Mouse (Mus musculus): Measurements from ENCODE around the gene Rfx7.
A peak's percentile ranks its signal among the peaks of the same experiment; 100 is the strongest.

Rfx7 gene

GRCm38 (mm10) chr9:72531996-72532380 lies at the start of gene Rfx7:
TSS of gene Rfx7 (plus strand) at chr9:72532240.
- peak; percentile 90 for DNase-seq

- no peak for DNase-seq
Observed at GRCm38 (mm10) chr9:72488523-72488922, 43.5 kb upstream of the Rfx7 start.

DNA sequence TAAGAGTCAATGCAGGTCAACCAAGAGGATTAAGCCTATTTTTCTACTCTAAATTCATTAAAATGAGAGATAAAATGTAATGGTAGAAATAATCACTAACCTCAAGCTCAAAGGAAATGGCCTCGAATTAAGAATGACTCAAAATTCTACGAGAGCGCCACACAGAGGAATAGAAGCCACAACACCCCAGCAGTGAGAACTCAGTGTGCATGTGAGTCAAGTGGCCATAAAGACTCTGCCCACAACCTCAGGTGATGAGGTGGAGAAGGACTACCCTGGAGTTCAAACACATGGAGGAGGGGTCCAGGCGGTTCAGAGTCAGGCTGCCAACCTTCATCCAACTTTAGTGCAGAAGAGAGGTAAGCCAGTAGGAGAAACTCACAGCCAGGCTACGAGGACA lies 42.9 kb upstream of the Rfx7 start:
- no peak for DNase-seq

GRCm38 (mm10) chr9:72491559-72492193 lies 40.4 kb upstream of the Rfx7 start:
- DNase-seq, result peak; percentile 94

GRCm38 (mm10) chr9:72492194-72492565 lies 39.9 kb upstream of the Rfx7 start, which contains the start of gene Tex9:
TSS of gene Tex9 (minus strand) at chr9:72492212.
- DNase-seq, result no peak

GRCm38 (mm10) chr9:72493465-72493864 lies 38.6 kb upstream of the Rfx7 start:
- DNase-seq, result no peak

DNA sequence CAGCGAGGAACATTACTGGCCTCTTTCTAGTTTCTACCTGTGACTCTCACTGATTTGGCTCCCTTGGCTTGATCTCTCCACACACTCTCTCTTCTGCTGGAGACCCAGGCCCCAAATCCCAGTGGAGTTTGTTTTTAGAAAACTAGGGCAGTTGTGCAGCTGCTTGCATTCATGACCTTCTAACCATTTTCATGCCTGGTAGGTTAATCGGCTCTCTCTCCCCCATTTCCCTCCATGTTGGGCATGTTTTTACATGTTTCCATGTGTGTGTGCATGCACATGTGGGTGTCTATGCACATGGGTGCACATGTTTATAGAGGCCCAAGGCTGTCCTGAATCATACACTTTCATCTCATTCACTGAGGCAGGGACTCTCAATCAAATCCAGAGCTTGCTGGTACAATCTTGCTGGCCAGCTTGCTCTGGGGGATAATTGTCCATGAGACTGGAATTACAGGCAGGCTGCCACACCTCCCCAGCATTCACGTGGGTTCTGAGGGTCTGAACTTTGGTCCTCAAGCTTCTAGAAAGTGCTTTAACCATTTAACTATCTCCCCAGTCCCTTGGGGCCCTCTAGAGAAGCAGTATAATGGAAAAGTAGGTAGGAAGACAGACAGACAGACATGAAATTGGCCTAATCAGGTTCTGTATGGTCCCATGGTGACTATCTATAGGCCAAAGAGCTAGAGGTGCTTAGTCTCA lies 37.9 kb upstream of the Rfx7 start:
- DNase-seq, result no peak

- no peak for DNase-seq
Observed at GRCm38 (mm10) chr9:72496691-72497090, 35.3 kb upstream of the Rfx7 start.

DNA sequence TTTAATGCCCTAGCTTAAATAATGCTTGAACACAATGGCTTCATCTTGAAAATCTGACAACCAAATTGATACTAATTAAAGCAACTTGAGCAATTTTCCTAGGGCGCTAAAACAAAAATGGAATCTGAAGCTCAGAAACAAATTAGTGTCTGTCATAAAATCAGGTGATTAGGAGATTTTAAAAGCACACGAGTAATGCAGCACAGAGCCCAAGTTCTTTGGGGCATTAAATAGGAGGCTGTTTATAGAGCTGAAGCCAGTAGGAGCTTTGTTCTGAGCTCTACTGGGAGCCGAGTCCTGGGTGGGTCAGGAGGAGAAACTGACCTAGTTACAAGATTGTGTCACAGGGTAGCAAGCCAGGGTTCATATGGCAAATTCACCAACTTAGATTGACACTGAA lies 34.9 kb upstream of the Rfx7 start:
- DNase-seq, result peak; percentile 32

DNA sequence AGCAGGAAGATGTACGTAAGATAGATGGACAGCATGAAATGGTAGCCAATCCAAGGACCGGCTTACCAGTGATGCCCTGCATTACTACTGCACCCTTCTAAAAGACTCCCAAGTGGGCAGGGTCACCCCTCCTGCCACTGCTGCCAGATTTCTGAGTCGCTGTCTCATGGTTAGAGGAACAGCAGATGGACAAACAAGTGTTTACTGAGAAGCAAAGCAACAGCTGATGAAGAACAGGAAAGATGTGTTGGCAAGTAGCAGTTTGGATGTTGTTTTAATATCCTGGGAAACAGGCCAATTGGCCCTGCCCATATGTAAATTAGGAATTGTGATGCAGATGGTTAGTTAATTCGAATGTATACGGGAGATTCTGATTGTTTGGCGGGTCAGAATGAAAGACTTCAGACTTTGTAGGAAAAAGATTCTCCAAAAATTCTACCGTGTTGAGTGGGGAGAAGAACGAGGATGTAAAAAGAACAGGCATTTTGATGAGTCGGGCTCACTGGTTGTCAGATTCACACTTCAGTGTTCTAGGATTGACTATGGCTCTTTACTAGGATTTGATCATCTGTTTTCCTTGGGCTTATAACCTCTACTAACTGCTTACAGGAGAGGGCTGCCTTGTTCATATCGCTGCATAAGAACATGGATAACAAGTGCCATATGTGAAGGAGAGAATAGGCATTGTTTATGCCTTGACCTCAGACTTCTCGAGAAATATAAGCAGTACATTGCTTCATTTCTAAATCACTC lies 19.6 kb upstream of the Rfx7 start:
- DNase-seq, result peak; percentile 45

DNA sequence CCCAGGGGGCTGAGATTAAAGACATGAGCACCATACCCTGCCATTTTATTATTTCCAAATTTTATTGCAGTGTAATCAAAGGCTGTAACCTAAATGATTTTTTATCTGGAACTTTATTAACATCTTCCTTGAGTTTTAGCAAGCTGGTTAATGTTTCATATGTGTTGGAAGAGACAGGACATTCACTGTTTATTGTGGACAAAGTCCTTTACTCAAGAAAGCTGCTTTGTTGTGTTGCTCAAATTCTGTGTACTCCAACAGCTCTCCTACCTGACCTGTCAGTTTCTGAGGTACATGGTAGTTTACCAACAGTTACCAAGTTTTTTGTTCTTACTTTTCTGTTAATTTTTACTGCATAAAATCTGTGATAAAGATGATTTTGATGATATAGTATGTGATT lies 16.7 kb upstream of the Rfx7 start:
- no peak for DNase-seq

GRCm38 (mm10) chr9:72519246-72519645 lies 12.8 kb upstream of the Rfx7 start:
- no peak for DNase-seq

- no peak for DNase-seq
Observed at GRCm38 (mm10) chr9:72520849-72521248, 11.2 kb upstream of the Rfx7 start.

GRCm38 (mm10) chr9:72526091-72526490 lies 5.9 kb upstream of the Rfx7 start:
- no peak for DNase-seq

- peak; percentile 96 for DNase-seq
Observed at GRCm38 (mm10) chr9:72530237-72530636, 1.8 kb upstream of the Rfx7 start.

DNA sequence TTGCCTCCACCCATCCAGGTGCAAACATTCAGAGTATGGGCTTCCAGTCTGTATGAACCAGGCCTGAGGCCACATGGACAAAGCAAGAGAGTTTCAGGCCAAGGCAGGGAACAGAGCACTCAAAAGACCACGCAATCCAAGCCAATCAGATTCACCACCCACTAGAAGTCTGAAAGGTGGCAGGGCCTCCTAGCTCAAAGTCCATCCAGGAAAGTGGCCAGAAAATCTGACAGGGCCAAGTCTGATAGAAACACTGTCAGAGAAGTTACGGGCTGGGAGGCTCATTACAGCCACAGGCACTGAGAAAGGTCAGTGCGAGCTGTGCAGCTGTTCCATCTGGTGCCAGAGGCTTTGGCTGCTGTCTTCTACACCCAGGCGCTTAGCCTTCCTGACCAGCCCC lies 1.2 kb upstream of the Rfx7 start:
- DNase-seq, result no peak

DNA sequence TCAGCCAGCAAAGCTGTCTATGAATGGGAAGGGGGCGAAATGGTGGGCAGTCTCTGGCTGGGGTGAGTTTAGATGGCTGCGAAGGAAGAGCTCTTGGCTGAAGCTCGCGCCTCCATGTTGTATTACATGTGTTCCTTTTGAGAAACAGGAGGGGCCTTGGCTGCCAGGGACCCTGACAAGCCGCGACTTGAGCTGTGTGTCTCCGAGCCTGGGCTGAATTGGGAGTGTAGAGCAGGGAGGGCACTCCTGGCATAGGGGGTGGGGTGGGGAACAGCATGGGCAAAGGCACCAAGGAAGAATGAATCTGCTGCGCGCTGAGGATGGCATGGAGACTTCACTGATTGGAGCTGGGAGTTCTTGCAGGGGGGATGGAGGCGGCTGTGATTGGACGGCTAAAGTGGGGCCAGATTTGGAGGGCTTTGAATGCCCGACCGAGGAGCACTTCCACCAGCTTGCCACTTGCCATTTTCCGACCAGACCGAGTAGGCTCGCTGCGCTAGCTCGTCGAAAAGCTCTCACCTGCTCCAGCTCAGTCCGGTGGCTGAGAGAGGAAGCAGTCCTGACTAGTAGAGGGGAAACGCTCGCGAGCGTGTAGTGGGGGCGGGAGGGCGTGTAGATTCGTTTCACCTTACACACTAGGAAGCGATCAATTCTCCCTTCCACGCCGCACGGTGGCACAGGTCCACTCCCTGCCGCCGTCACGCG lies 597 bp upstream of the Rfx7 start:
- DNase-seq, result peak; percentile 98

- peak; percentile 85 for DNase-seq
Observed at GRCm38 (mm10) chr9:72532381-72533088, 495 bp downstream of the Rfx7 start.

- DNase-seq, result no peak
Observed at GRCm38 (mm10) chr9:72533089-72533415, 1.0 kb downstream of the Rfx7 start.

- DNase-seq, result no peak
Observed at GRCm38 (mm10) chr9:72534985-72535384, 2.9 kb downstream of the Rfx7 start.

DNA sequence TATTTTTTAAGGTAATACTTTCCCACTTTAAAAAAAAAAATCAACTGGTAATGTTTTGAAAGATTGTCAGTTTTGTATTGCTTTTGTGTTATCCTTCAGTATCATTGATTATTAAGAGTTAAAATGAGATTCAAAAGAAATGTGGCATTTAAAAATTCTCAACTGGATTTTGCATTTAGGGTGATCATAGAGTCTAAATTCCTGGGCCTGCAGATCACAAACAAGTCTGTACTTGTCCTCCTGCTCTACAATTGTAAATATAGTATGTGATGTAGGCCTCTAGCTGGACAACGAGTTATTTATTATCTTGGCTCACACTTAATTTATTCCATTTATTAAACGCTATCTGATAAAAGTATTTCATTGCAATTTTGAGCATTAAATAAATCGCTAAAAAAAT lies 3.4 kb downstream of the Rfx7 start:
- no peak for DNase-seq

- no peak for DNase-seq
Observed at GRCm38 (mm10) chr9:72537086-72537485, 5.0 kb downstream of the Rfx7 start.

- DNase-seq, result no peak
Observed at GRCm38 (mm10) chr9:72543590-72543989, 11.6 kb downstream of the Rfx7 start.
